Mouse (Mus musculus): Measurements from ENCODE around the gene Zfp663. TPM values are rescaled to one million over a fixed set of nuclear protein-coding genes. Genes with fewer than 3 reads are reported as not detected.

The Zfp663 gene
- polyA plus RNA-seq (2017; shearing (Covaris generic)), result not detected

GRCm38 (mm10) chr2:165368496-165368895, at the start of gene Zfp663:
Gene Zfp663 (minus strand): TSS chr2:165368729.

DNA sequence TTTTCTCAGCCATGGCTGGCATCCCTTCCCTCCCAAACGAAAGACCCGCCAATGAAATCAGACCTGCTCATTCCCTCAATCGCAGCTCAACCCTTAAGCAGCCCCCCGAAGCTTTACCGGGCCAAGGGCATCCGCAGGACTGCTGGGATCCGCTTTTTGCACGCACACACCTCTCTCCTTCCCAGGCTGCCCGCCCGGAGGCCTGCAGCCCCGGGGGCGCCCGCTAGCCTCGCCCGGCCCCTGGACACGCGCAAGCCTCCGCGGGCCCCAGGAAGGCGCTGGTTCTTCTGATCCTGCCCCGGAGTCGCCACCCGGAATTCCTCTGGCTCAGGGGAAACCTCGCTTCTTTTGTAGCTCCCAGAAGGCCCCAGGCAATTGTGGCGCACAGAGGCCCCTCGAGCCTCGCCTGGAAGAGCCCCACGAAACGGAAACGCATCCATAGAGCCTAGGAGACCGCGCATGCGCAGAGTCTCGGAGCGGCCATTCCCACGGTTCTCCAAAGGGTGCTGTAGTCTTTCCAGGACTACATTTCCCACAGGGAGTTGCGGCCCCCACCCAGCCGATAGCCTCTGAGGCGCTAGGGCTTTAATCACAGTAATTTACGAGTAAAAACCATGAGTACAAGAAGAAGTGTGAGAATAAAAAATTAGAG, 19.4 kb upstream of the Zfp663 start, which contains the start of gene Zfp334:
Zfp334 (minus strand) TSS at position 416 of the 652 bp plus-strand sequence.

GRCm38 (mm10) chr2:165326304-165327190, 42.0 kb downstream of the Zfp663 start, which contains the start of gene Elmo2:
Gene Elmo2 (minus strand): TSS chr2:165326479.

Other genes with a start within 250 kb of the Zfp663 start
- gene Cdh22, start 133.9 kb downstream of the Zfp663 start, polyA plus RNA-seq (2017; shearing (Covaris generic)), result not detected
- 78.7 TPM for gene Slc35c2, start 80.9 kb downstream of the Zfp663 start, polyA plus RNA-seq (2017; shearing (Covaris generic))
- 54.3 TPM for gene Elmo2, start 42.2 kb downstream of the Zfp663 start, polyA plus RNA-seq (2017; shearing (Covaris generic))
- not detected for gene Zfp334, start 19.5 kb upstream of the Zfp663 start, polyA plus RNA-seq (2017; shearing (Covaris generic))
- not detected for gene Ocstamp, start 31.7 kb upstream of the Zfp663 start, polyA plus RNA-seq (2017; shearing (Covaris generic))
- gene Slc13a3, start 104.5 kb upstream of the Zfp663 start, polyA plus RNA-seq (2017; shearing (Covaris generic)), result 0.25 TPM
- 4.0 TPM for gene Trp53rka, start 124.6 kb upstream of the Zfp663 start, polyA plus RNA-seq (2017; shearing (Covaris generic))
- not detected for gene Slc2a10, start 135.1 kb upstream of the Zfp663 start, polyA plus RNA-seq (2017; shearing (Covaris generic))
- 23.0 TPM for gene Eya2, start 226.3 kb upstream of the Zfp663 start, polyA plus RNA-seq (2017; shearing (Covaris generic))

Measured in CD4-positive, CD25-positive, alpha-beta regulatory T cell, adult 9 weeks (primary cell).